Mouse (Mus musculus): ENCODE results near the gene 9930022D16Rik. TPM values are rescaled to one million over a fixed set of nuclear protein-coding genes. Genes with fewer than 3 reads are reported as not detected.
A peak's percentile ranks its signal among the peaks of the same experiment; 100 is the strongest.

The 9930022D16Rik gene
- total RNA-seq (2014; fragmentation: Nextera tagmentation) (0.12 TPM in 1 of 2 replicates, not detected in the other), total RNA-seq (2017) (1.2 TPM in 1 of 2 replicates, not detected in the other)

- no peak for ATAC-seq (replicated peaks; ENCODE audit: low FRiP score, low TSS enrichment, poor library complexity, severe bottlenecking)
These were observed at the start of gene 9930022D16Rik for GRCm38 (mm10) chr11:109413617-109414016. 9930022D16Rik (plus strand) TSS chr11:109413917.

DNA sequence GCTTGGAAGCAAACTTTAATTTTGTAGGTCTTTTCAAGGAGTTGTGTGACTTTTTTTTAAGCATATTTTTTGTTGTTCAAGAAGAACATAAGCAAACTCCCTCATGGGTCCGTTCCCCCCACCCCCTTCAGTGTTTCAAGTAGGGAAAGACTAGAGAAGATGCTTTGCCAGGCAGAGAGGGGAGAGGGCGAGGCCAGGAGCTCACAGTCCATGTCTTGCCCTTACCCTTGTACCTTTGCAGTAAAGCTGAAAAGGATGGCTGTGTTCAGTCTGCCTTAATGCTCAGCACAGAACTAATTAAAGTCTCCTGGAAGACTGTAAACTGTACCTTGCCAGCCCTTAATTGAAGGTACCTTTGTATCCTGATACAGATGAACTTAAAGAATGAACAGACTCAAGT, 49.4 kb upstream of the 9930022D16Rik start:
- ATAC-seq (replicated peaks; ENCODE audit: low FRiP score, low TSS enrichment, poor library complexity, severe bottlenecking): no peak

- no peak for ATAC-seq (replicated peaks; ENCODE audit: low FRiP score, low TSS enrichment, poor library complexity, severe bottlenecking)
These were observed 48.8 kb upstream of the 9930022D16Rik start for GRCm38 (mm10) chr11:109364881-109365280.

- no peak for ATAC-seq (replicated peaks; ENCODE audit: low FRiP score, low TSS enrichment, poor library complexity, severe bottlenecking)
These were observed 47.9 kb upstream of the 9930022D16Rik start for GRCm38 (mm10) chr11:109365818-109366217.

GRCm38 (mm10) chr11:109366802-109367579, 46.7 kb upstream of the 9930022D16Rik start:
- no peak for ATAC-seq (replicated peaks; ENCODE audit: low FRiP score, low TSS enrichment, poor library complexity, severe bottlenecking)

DNA sequence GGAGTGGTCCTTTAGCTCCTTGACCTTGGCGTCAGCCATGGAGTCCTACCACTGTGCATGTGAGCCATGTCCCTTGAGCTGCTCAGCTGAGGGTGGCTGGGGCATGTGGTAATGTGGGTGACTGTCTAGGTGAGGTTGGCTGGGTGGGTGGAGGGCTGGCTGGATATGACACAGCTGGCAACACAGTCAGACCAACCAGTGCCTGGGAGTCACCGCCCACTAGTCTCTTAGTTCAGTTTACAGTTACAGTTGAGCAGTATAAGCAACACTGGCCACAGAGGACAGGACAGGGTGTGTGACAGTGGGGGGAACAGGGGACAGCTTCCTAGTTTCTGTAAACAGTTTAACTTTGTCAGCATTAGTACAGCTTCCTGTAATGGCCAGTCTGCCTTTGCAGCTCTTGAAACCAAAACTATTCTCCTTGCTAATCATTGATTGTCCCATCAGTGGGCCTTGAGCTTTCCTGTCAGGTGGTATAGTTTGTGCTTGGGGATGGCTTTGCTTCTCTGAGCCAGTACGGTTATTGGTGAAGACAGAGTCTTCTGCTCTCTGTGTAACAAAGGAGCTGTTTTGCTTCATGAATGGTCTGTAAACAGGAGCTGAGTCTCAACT, 44.6 kb upstream of the 9930022D16Rik start:
- ATAC-seq (replicated peaks; ENCODE audit: low FRiP score, low TSS enrichment, poor library complexity, severe bottlenecking): peak; percentile 38

- ATAC-seq (replicated peaks; ENCODE audit: low FRiP score, low TSS enrichment, poor library complexity, severe bottlenecking): no peak
These were observed 38.3 kb upstream of the 9930022D16Rik start for GRCm38 (mm10) chr11:109375412-109375811.

DNA sequence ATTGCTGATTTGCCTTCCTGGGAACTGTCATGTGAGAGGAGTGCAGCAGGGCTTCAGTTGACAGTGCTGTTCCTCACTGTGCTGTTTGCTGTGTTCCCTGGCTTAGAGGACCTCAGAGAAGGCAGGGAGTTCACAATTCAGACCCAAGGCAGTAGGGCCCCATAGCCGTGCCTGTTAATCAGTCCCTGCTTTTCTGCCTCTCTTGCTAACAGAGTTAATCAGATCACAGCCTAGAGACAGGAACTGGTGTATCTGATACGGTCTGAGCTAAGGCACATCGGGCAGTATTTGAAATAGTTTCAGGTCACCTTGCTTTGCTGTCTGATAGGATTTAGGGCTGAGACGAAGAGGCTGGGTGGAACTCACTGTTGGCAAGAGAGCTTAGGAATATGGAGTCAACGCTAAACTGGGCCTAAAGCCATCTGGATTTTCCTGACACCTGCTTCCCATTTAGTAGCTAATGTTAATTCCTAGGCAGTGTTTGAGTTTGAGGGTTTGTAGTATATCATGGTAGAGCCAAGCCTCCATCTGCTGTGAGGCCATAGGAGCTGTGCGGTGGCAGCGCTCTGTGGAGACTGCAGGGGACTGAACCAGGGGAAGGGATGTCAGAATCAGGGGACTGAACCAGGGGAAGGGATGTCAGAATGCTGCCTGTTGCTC, 37.1 kb upstream of the 9930022D16Rik start:
- ATAC-seq (replicated peaks; ENCODE audit: low FRiP score, low TSS enrichment, poor library complexity, severe bottlenecking): peak; percentile 91

DNA sequence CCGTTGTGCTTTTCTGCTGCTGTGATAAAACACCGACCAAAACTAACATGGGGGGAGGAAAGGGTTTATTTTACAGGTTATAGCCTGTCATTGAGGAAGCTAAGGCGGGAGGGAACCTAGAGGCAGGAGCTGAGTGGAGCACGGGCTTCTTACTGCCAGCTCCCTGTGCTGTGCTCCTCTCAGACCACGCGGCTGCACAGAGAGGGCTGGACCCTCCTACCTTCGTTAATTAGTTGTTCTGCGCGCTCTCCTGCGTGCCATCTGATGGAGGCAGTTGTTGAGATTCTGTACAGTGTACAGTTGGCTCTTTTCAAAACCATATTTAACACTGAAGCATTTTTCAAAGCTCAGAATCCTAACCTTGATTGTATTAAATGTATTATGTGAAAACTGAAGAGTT, 36.2 kb upstream of the 9930022D16Rik start:
- ATAC-seq (replicated peaks; ENCODE audit: low FRiP score, low TSS enrichment, poor library complexity, severe bottlenecking): no peak; the same call in 1 of the 2 replicates

DNA sequence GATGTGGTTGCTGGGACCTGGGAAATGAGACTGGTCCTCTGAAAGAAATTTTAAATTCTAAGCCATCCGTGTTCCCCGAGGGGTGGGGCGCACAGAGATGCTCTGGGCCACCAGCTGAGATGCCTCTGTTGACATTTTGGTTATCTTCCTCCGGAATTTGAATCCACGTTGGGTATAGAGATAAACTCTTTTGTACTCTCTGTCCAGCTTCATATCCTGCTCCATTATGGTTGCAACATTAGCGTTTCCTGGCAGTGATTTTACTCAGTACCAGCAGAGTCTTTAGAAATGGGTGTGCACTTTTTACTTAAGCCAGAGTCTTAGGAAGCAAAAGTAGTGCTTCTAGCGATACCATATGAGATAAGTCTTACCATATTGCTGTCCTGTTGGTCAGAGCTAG, 35.7 kb upstream of the 9930022D16Rik start:
- ATAC-seq (replicated peaks; ENCODE audit: low FRiP score, low TSS enrichment, poor library complexity, severe bottlenecking): no peak

DNA sequence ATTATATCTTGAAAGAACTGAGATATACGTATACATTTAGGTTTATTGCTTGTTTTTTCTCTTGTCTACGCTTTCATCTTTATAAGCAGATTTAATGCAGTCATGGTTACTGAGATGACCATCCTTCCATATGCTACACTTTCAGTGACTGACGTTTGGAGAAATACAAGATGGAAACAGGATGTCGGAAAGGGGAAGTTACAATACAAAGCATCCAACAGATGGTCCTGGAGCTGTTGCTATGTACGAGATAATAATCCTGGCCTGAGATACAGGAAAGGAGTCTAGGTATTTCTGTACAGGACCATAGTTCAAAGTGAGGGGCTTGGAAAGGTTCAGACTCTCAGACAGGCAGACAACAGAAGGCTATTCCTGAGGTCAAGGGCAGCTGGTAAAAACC, 33.1 kb upstream of the 9930022D16Rik start:
- no peak for ATAC-seq (replicated peaks; ENCODE audit: low FRiP score, low TSS enrichment, poor library complexity, severe bottlenecking)

GRCm38 (mm10) chr11:109385296-109385695, 28.4 kb upstream of the 9930022D16Rik start:
- no peak for ATAC-seq (replicated peaks; ENCODE audit: low FRiP score, low TSS enrichment, poor library complexity, severe bottlenecking)

DNA sequence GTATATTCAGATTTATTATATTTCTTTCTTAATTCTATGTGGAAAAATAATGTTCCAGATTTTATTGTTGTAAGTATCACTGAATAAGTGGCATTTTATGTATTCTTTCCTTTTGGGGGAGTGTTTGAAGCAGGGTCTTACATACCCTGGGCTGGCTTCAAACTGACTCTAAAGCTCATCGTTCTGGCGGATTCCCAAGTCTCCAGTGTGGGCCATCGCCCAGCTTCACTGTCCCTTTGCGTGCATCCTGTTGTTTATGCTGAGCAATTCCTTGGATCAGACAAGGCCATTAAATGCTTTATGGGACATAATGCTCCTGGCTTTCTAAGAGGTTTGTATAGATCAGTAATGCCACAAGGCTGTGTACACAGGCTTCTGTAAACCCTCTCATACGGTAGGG, 24.7 kb upstream of the 9930022D16Rik start:
- ATAC-seq (replicated peaks; ENCODE audit: low FRiP score, low TSS enrichment, poor library complexity, severe bottlenecking): no peak

DNA sequence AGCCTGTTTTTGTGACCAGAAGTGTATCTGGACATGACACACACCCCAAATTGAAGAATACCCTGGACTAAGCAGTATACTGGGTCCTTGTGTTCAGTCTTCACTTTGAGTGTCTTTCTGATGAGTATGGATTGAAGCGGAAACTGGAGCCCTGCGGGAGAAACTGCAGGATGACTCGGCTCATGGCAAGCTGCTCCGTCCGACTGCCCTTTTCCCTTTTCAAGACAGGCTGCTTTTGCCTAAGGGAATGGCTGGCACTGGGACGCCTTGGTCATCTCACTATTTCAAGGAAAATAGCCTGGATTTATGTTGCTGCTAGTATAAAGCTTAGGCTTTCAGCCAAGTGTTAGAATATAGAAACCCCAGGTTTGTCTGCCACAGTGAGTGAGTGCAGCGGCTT, 22.5 kb upstream of the 9930022D16Rik start:
- ATAC-seq (replicated peaks; ENCODE audit: low FRiP score, low TSS enrichment, poor library complexity, severe bottlenecking): no peak

DNA sequence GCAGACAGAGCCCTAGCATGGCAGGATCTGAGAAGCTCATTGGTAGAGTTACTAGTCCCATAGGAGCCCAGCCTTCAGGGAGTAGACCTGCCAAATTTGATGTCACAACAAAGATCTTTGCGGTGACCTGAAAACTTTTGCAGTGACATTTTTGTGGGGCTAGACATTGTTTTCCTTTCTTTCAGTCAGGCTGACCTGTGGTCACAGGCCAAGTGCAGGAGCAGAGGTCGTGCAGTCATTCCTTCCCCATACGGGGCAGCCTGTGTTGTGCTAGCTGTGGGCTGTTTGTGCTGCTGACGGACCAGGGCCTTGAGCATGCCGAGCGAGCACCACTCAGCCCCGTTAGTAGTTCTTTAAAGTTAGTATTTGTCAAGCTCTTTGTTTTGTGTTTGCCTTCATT, 22.0 kb upstream of the 9930022D16Rik start:
- no peak for ATAC-seq (replicated peaks; ENCODE audit: low FRiP score, low TSS enrichment, poor library complexity, severe bottlenecking)

DNA sequence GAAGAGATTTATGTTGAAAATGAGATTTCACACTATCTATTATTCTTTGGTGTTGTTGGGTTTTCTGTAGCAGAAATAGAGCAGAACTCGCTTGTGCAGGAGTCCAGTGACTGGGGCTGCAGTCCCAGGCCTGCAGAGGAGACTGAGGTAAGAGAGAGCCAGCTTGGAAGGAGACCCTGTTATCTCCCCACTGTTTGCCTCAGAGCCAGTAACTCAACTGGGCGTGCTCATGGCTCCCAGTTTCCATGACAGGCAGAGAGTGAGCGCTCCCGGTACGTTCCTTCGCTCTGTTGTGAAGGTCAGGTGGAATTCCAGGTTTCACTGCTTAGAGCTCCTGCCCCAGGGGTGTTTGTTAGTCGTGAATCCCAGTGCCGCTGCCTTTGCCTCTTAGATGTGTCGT, 21.1 kb upstream of the 9930022D16Rik start:
- no peak for ATAC-seq (replicated peaks; ENCODE audit: low FRiP score, low TSS enrichment, poor library complexity, severe bottlenecking)

GRCm38 (mm10) chr11:109394758-109395157, 19.0 kb upstream of the 9930022D16Rik start:
- ATAC-seq (replicated peaks; ENCODE audit: low FRiP score, low TSS enrichment, poor library complexity, severe bottlenecking): no peak

GRCm38 (mm10) chr11:109395291-109395690, 18.4 kb upstream of the 9930022D16Rik start:
- no peak for ATAC-seq (replicated peaks; ENCODE audit: low FRiP score, low TSS enrichment, poor library complexity, severe bottlenecking)

DNA sequence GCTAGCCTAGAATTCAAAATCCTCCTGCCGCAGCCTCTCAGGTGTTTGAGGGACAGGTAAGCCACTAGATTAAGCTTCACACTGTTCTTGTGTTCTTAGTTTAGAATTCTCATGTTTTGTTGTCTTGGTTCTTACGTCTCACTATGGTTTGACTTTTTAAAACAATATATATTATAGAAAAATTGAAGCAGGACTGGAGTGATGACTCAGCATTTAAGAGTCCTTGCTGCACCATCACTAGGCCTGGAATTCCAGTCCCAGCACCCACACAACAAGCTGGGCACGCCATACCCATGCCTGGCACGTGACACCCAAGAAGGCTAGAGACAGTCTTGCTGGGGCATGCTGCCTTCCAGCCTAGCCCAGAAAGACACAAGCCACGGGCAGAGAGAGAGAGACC, 7.3 kb upstream of the 9930022D16Rik start:
- ATAC-seq (replicated peaks; ENCODE audit: low FRiP score, low TSS enrichment, poor library complexity, severe bottlenecking): no peak

DNA sequence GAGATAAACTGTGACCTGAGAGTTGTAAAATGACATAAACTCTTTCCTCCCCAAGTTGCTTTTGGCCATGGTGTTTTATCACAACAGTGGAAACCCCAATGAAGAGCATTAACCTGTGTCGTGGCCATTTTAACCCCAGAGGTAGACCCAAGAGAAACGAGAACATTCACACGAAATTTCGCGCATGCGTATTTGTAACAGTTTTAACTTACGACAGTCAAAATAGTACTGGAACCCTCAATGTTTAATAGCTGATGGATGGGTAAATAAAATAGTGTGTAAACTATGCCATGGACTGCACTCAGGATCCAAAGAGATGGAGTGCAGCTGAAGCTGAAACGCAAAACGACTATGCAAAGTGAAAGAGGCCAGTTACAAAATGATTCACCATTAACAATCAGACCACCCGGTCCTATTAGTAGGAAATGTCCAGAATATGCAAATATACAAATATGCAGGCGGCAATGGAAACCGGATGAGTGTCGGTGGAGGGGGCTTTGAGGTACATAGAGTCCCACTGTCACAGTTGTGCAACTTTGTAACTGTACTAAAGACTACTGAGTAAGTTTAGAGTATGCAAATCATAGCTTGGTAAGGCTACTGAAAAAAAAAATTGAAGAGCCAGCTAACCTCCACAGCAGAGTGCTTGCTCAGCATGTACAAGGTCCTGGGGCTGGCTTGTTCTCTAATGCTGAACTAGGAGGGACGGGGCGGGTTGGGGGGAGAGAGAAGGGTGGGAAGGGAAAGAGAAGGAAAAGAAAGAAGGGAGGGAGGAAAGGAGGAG, 3.3 kb upstream of the 9930022D16Rik start:
- ATAC-seq (replicated peaks; ENCODE audit: low FRiP score, low TSS enrichment, poor library complexity, severe bottlenecking): no peak
